Mouse (Mus musculus) neutrophil, adult 59 days (primary cell): ENCODE measurements around the gene Rps15a. TPM values are rescaled to one million over a fixed set of nuclear protein-coding genes. Genes with fewer than 3 reads are reported as not detected.

Source experiments
- total RNA-seq, 2 experiments: library from RNA; stranded (reverse); gene quantifications; 1 replicate in 1 of 2; 2 replicates in 1 of 2; pipeline ENCODE4 v1.2.4; 2023

Rps15a gene
- 100 to 1,000 TPM; 623 to 685 TPM for total RNA-seq

DNA sequence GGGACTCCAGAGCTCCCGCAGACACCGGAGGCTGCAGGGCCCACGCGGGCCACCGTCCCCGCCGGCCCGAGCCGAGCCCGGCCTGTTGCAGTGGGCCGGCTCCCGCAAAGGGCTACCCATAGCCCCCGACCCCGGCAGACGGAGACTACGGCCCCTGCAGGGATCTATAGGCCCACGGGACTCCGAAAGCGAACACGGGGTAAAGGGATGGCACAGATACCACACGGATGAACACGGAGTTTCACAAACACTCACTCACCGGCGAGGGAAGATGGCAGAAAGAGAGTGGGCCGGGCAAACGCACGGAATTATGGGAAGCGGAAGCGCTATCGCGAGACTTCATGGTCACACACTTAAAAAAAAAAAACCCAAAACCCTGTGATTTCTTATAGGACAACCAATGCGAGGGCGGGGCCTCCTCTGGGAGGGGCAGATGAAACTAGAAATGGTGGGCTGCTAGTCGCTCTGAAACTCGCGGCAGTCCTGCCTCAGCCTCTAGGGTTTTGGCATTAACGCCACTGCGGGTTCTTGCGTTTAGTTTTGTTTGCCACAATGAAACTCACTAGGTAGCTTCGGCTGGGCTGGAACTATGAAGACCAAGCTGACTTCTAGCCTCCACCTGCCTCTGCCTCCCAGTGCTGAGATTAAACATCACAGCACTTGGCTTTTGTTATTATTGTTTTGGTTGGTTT lies at the start of gene Rps15a:
Rps15a (minus strand) TSS at position 312 of the 692 bp plus-strand sequence.

DNA sequence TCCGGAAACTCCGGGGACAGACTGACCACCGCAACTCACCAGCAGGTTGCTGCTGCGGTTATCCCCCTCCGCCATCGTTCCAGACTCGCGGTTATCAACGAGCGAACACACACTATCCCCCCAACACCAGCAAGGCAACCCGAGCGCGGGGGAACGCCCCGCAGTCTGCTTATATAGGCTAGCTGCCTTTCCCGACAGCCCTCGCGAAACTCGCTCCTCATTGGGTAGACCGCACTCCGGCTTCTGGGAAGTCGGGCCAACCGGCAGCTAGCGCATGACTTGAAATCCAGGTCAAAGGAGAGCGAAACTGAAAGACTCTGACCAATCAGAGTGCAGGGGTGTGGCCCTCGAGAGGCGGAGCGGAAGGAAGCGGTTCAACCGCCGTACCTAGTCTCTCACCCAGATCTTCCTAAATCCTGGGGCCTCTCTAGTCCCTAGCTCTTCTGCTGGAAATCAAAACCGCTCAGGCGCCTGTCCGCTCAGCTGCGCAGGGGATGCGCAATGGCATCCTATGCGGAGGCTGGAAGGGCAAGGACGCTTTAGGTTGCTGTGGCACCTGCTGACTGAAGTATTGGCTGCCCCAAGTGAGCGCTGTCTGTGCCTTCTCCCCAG lies 13.5 kb upstream of the Rps15a start, which contains the start of gene Arl6ip1:
Arl6ip1 (minus strand) TSS at position 233 of the 612 bp plus-strand sequence.

Other genes with a start within 250 kb of the Rps15a start
- gene Arl6ip1, start 13.5 kb upstream of the Rps15a start, total RNA-seq = 100 to 1,000 TPM; 140 to 163 TPM
- 10 to 100 TPM; 92.5 to 96.5 TPM for gene Smg1, start 127.5 kb upstream of the Rps15a start, total RNA-seq